ENCODE assay signal across 29 mouse cellular contexts in the genomic region with DNA sequence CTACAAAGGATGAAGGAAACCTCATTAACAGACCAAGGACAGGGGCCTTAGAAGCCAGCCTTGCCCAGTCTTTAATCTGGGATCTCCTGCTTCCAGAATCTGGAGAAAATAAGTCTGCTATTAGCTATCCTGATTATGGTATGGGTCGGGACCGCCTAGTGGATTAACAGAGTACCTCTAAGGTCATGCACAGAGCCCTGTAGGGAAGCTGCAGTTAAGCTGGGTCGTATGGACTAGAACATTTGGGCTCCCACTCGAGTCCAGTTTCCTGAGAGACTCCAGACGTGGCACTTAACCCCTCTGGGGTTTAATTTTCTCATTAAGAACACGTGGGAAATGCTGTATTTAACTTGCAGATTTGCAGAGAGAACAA.
DNase-seq lines count a peak whose midpoint lies in the region; ATAC-seq and TF ChIP-seq lines count a peak whose summit lies in the region.
"Had no signal": no experiment of that assay in that cellular context is flagged by ENCODE, and none has a peak within 500 bp of the region (broad histone marks: within the 10 kb centered on the region; RNA-seq: fewer than 3 reads in every experiment).

No protein-coding gene starts in this region.

- no peak overlapping the region for H3K4me2 ChIP-seq in forebrain, embryonic 11.5 days (ENCODE audit: low read depth, low read length, severe bottlenecking)
- H3K4me2 ChIP-seq in hindbrain, postnatal 0 days (ENCODE audit: low read depth, low read length), result no peak overlapping the region
- no peak overlapping the region for H3K4me2 ChIP-seq in hindbrain, embryonic 14.5 days (replicated peaks)
- H3K4me2 ChIP-seq: heart, embryonic 12.5 days; hindbrain, embryonic 15.5 days; intestine, embryonic 15.5 days; limb, embryonic 15.5 days; lung, embryonic 14.5 days; midbrain, embryonic 15.5 days had no signal

- 60% methylated on average over 6 of the region's 6 CpGs for WGBS in forebrain, embryonic 10.5 days
- 49% methylated on average over 6 of the region's 6 CpGs for WGBS in forebrain, embryonic 11.5 days
- 52% methylated on average over 6 of the region's 6 CpGs for WGBS in hindbrain, postnatal 0 days
- 45% methylated on average over 6 of the region's 6 CpGs for WGBS in hindbrain, embryonic 14.5 days
- 25% methylated on average over 6 of the region's 6 CpGs for WGBS in thymus, adult 2 months
- 47% methylated on average over 6 of the region's 6 CpGs for WGBS in embryonic facial prominence, embryonic 10.5 days

- H3K27ac ChIP-seq in forebrain, embryonic 10.5 days, result peak overlapping the region; percentile 71
- no peak overlapping the region for H3K27ac ChIP-seq in forebrain, embryonic 11.5 days (ENCODE audit: low read depth, low read length)
- H3K27ac ChIP-seq in hindbrain, postnatal 0 days, result 0 out of 2 replicates have a peak overlapping the region, but pooled peaks have one; percentile 58
- H3K27ac ChIP-seq in hindbrain, embryonic 14.5 days, result no peak overlapping the region; the same call in 1 of the 2 replicates
- peak overlapping the region; percentile 95 for H3K27ac ChIP-seq in thymus, adult 2 months (ENCODE audit: control insufficient read depth, insufficient read depth, low read length)
- H3K27ac ChIP-seq in embryonic facial prominence, embryonic 10.5 days (replicated peaks), result peak overlapping the region; percentile 26; the same call in 1 of the 2 replicates
- H3K27ac ChIP-seq: intestine, embryonic 15.5 days; limb, embryonic 10.5 days; limb, embryonic 15.5 days; liver, embryonic 14.5 days; midbrain, embryonic 15.5 days had no signal

- no peak for ATAC-seq in forebrain, embryonic 11.5 days (replicated peaks; ENCODE audit: low FRiP score)
- ATAC-seq in hindbrain, postnatal 0 days, result no peak
- no peak for ATAC-seq in hindbrain, embryonic 14.5 days (ENCODE audit: low FRiP score)
- ATAC-seq: intestine, embryonic 15.5 days had no signal

- H3K27me3 ChIP-seq in forebrain, embryonic 10.5 days (ENCODE audit: poor library complexity, severe bottlenecking), result peaks cover 16% of the 10 kb centered on the region
- no peaks in the 10 kb centered on the region for H3K27me3 ChIP-seq in forebrain, embryonic 11.5 days (ENCODE audit: control insufficient read depth, insufficient read depth, low read length)
- no peaks in the 10 kb centered on the region for H3K27me3 ChIP-seq in hindbrain, postnatal 0 days (ENCODE audit: insufficient read depth, low read length)
- H3K27me3 ChIP-seq in hindbrain, embryonic 14.5 days (ENCODE audit: control insufficient read depth, insufficient read depth, low read length), result no peaks in the 10 kb centered on the region
- H3K27me3 ChIP-seq in thymus, adult 2 months (ENCODE audit: control insufficient read depth, insufficient read depth, low read length), result no peaks in the 10 kb centered on the region
- H3K27me3 ChIP-seq in embryonic facial prominence, embryonic 10.5 days (replicated peaks; ENCODE audit: low read depth, poor library complexity, severe bottlenecking), result peaks cover 15% of the 10 kb centered on the region; the same call in 1 of the 2 replicates
- H3K27me3 ChIP-seq: hindbrain, embryonic 15.5 days; intestine, embryonic 15.5 days; limb, embryonic 15.5 days; midbrain, embryonic 15.5 days had no signal

- H3K4me3 ChIP-seq in forebrain, embryonic 10.5 days, result no peak overlapping the region
- H3K4me3 ChIP-seq in forebrain, embryonic 11.5 days (ENCODE audit: low read depth, low read length), result no peak overlapping the region
- H3K4me3 ChIP-seq in hindbrain, postnatal 0 days (ENCODE audit: low read length), result no peak overlapping the region
- no peak overlapping the region for H3K4me3 ChIP-seq in hindbrain, embryonic 14.5 days (replicated peaks; ENCODE audit: low read length)
- no peak overlapping the region for H3K4me3 ChIP-seq in thymus, adult 2 months (ENCODE audit: control insufficient read depth, insufficient read depth, low read length)
- H3K4me3 ChIP-seq in embryonic facial prominence, embryonic 10.5 days, result no peak overlapping the region
- H3K4me3 ChIP-seq: gastrocnemius, adult 2 months; heart, adult 2 months; heart, embryonic 12.5 days; hindbrain, embryonic 15.5 days; intestine, embryonic 15.5 days; limb, embryonic 10.5 days; limb, embryonic 15.5 days; midbrain, embryonic 15.5 days had no signal

- no peaks in the 10 kb centered on the region for H3K9me3 ChIP-seq in forebrain, embryonic 10.5 days
- H3K9me3 ChIP-seq in forebrain, embryonic 11.5 days (ENCODE audit: control insufficient read depth, low read length), result no peaks in the 10 kb centered on the region
- H3K9me3 ChIP-seq in hindbrain, postnatal 0 days (ENCODE audit: low read length), result no peaks in the 10 kb centered on the region
- no peaks in the 10 kb centered on the region for H3K9me3 ChIP-seq in hindbrain, embryonic 14.5 days (ENCODE audit: control insufficient read depth, low read length)
- H3K9me3 ChIP-seq in embryonic facial prominence, embryonic 10.5 days, result no peaks in the 10 kb centered on the region
- H3K9me3 ChIP-seq: heart, embryonic 12.5 days; hindbrain, embryonic 15.5 days; intestine, embryonic 15.5 days; limb, embryonic 10.5 days; limb, embryonic 15.5 days; midbrain, embryonic 15.5 days had no signal

- no peak for TF ChIP-seq CTCF in hindbrain, postnatal 0 days (IDR thresholded peaks at IDR 0.05; ENCODE audit: low read depth)
- TF ChIP-seq CTCF in thymus, adult 2 months (IDR thresholded peaks at IDR 0.05; ENCODE audit: borderline replicate concordance, control insufficient read depth, extremely low read depth, insufficient read depth, low read length, poor library complexity), result no peak

- H3K9ac ChIP-seq in forebrain, embryonic 11.5 days (ENCODE audit: low read length), result no peak overlapping the region
- no peak overlapping the region for H3K9ac ChIP-seq in hindbrain, postnatal 0 days (replicated peaks; ENCODE audit: low read length)
- H3K9ac ChIP-seq in hindbrain, embryonic 14.5 days, result no peak overlapping the region
- H3K9ac ChIP-seq: heart, embryonic 12.5 days; hindbrain, embryonic 15.5 days; intestine, embryonic 15.5 days; limb, embryonic 15.5 days; liver, embryonic 14.5 days; lung, embryonic 14.5 days; midbrain, embryonic 15.5 days had no signal

- DNase-seq in forebrain, embryonic 10.5 days (ENCODE audit: extremely low spot score, low spot score), result no peak
- DNase-seq in forebrain, embryonic 11.5 days (ENCODE audit: low spot score), result no peak
- no peak for DNase-seq in hindbrain, postnatal 0 days (ENCODE audit: low spot score)
- DNase-seq in hindbrain, embryonic 14.5 days (ENCODE audit: low spot score), result no peak
- DNase-seq in thymus, adult 2 months, result no peak
- DNase-seq in thymus, postnatal 4 days, result no peak
- DNase-seq in embryonic facial prominence, embryonic 10.5 days (ENCODE audit: low spot score), result no peak
- no peak for DNase-seq in right cerebral cortex, postnatal 4 days
- DNase-seq: adrenal gland, postnatal 14 days; cerebellum, adult 11-12 months; cerebellum, postnatal 14 days; gastrocnemius, adult 2 months; gastrocnemius, postnatal 36 days; heart, adult 2 months; heart, postnatal 14 days; kidney, adult 8-10 months; kidney, postnatal 10 days; layer of hippocampus, postnatal 36 days; lung, embryonic 14.5 days; lung, postnatal 14 days; right cerebral cortex, postnatal 25 days; spleen, adult 18-20 months had no signal

- no peaks in the 10 kb centered on the region for H3K36me3 ChIP-seq in forebrain, embryonic 10.5 days (replicated peaks)
- no peaks in the 10 kb centered on the region for H3K36me3 ChIP-seq in forebrain, embryonic 11.5 days (ENCODE audit: control insufficient read depth, insufficient read depth, low read length)
- no peaks in the 10 kb centered on the region for H3K36me3 ChIP-seq in hindbrain, postnatal 0 days (ENCODE audit: insufficient read depth, low read length)
- H3K36me3 ChIP-seq in hindbrain, embryonic 14.5 days (replicated peaks; ENCODE audit: control insufficient read depth, insufficient read depth), result no peaks in the 10 kb centered on the region
- H3K36me3 ChIP-seq in thymus, adult 2 months (ENCODE audit: control insufficient read depth, insufficient read depth, low read length), result no peaks in the 10 kb centered on the region
- H3K36me3 ChIP-seq in embryonic facial prominence, embryonic 10.5 days (replicated peaks), result no peaks in the 10 kb centered on the region
- H3K36me3 ChIP-seq: heart, embryonic 12.5 days; hindbrain, embryonic 15.5 days; intestine, embryonic 15.5 days; limb, embryonic 10.5 days; limb, embryonic 15.5 days; midbrain, embryonic 15.5 days had no signal

- peaks cover 47% of the 10 kb centered on the region for H3K4me1 ChIP-seq in forebrain, embryonic 10.5 days
- peaks cover 14% of the 10 kb centered on the region; the same call in 1 of the 2 replicates for H3K4me1 ChIP-seq in forebrain, embryonic 11.5 days (replicated peaks; ENCODE audit: control insufficient read depth, insufficient read depth, low read length)
- peaks cover 25% of the 10 kb centered on the region for H3K4me1 ChIP-seq in hindbrain, postnatal 0 days (ENCODE audit: insufficient read depth, low read length)
- peaks cover 40% of the 10 kb centered on the region for H3K4me1 ChIP-seq in hindbrain, embryonic 14.5 days (replicated peaks; ENCODE audit: control insufficient read depth, insufficient read depth, low read length)
- H3K4me1 ChIP-seq in thymus, adult 2 months (replicated peaks; ENCODE audit: control insufficient read depth, insufficient read depth, low read length), result peaks cover 64% of the 10 kb centered on the region
- peaks cover 43% of the 10 kb centered on the region for H3K4me1 ChIP-seq in embryonic facial prominence, embryonic 10.5 days

- TF ChIP-seq POLR2A in thymus, adult 2 months (IDR thresholded peaks at IDR 0.05; ENCODE audit: control insufficient read depth, extremely low read depth, insufficient read depth, low read length, poor library complexity), result no peak

Comparison
In these comparisons a context has a peak if more than half of its experiments do, and no peak if none do; other contexts are left out.
1. H3K27ac ChIP-seq: peak in forebrain, embryonic 10.5 days (single experiment), hindbrain, postnatal 0 days (single experiment), thymus, adult 2 months (single experiment) and embryonic facial prominence, embryonic 10.5 days (single experiment); none in forebrain, embryonic 11.5 days (single experiment) and hindbrain, embryonic 14.5 days (single experiment).